Mouse (Mus musculus): ENCODE measurements around the gene Fgf16.

Fgf16 gene

GRCm38 (mm10) chrX:105764162-105765004, at the start of gene Fgf16:
Gene Fgf16, plus strand, starts transcription at chrX:105764279.
- peak; percentile 6 for DNase-seq (ENCODE audit: low spot score)

- DNase-seq (ENCODE audit: low spot score) = no peak
These were observed 49.3 kb upstream of the Fgf16 start for GRCm38 (mm10) chrX:105714740-105715139.

- DNase-seq (ENCODE audit: low spot score) = no peak
These were observed 48.2 kb upstream of the Fgf16 start for GRCm38 (mm10) chrX:105715789-105716321.

- no peak for DNase-seq (ENCODE audit: low spot score)
These were observed 45.7 kb upstream of the Fgf16 start for GRCm38 (mm10) chrX:105718388-105718787.

GRCm38 (mm10) chrX:105718943-105719342, 45.1 kb upstream of the Fgf16 start:
- no peak for DNase-seq (ENCODE audit: low spot score)

GRCm38 (mm10) chrX:105724174-105724573, 39.9 kb upstream of the Fgf16 start:
- DNase-seq (ENCODE audit: low spot score) = no peak

GRCm38 (mm10) chrX:105762847-105763527, 1.1 kb upstream of the Fgf16 start:
- DNase-seq (ENCODE audit: low spot score) = peak; percentile 3

GRCm38 (mm10) chrX:105763612-105764011, 467 bp upstream of the Fgf16 start:
- no peak for DNase-seq (ENCODE audit: low spot score)

- DNase-seq (ENCODE audit: low spot score) = no peak
These were observed 1.1 kb downstream of the Fgf16 start for GRCm38 (mm10) chrX:105765005-105765706.

GRCm38 (mm10) chrX:105766013-105766412, 1.9 kb downstream of the Fgf16 start:
- DNase-seq (ENCODE audit: low spot score) = no peak

- peak; percentile 7 for DNase-seq (ENCODE audit: low spot score)
These were observed 3.2 kb downstream of the Fgf16 start for GRCm38 (mm10) chrX:105767177-105767764.

- no peak for DNase-seq (ENCODE audit: low spot score)
These were observed 3.9 kb downstream of the Fgf16 start for GRCm38 (mm10) chrX:105767932-105768331.

GRCm38 (mm10) chrX:105773281-105773680, 9.2 kb downstream of the Fgf16 start:
- no peak for DNase-seq (ENCODE audit: low spot score)

GRCm38 (mm10) chrX:105794806-105795403, 30.8 kb downstream of the Fgf16 start:
- peak; percentile 7 for DNase-seq (ENCODE audit: low spot score)

GRCm38 (mm10) chrX:105824462-105824861, 60.4 kb downstream of the Fgf16 start:
- no peak for DNase-seq (ENCODE audit: low spot score)
